Mouse (Mus musculus): Measurements from ENCODE around the gene Fndc3b.
A peak's percentile ranks its signal among the peaks of the same experiment; 100 is the strongest.

The Fndc3b gene

GRCm38 (mm10) chr3:27621176-27621575 is 89.9 kb downstream of the Fndc3b start:
- no peak for DNase-seq (ENCODE audit: low read depth, low spot score)

DNA sequence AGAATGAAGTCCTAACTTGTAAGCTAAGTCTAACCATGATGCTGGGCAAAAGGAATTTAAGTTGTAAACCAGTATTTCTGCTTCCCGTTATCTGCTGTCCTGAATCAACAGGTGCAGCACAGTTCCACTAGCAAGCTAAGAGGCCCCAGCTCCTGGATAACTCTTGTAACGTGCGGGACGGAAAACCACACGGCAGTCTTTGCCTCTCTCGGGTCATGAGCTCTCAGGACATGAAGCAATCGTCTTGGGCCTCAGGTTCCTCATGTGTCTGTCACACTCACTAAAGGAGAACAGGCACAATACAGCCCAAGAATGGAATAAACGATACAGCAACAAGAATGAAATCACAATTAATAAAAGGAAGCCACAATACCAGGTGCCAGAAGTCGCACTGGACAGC is 93.4 kb downstream of the Fndc3b start:
- no peak for DNase-seq (ENCODE audit: low read depth, low spot score)

- no peak for DNase-seq (ENCODE audit: low read depth, low spot score)
Measured at GRCm38 (mm10) chr3:27617237-27617499, 93.9 kb downstream of the Fndc3b start.

DNA sequence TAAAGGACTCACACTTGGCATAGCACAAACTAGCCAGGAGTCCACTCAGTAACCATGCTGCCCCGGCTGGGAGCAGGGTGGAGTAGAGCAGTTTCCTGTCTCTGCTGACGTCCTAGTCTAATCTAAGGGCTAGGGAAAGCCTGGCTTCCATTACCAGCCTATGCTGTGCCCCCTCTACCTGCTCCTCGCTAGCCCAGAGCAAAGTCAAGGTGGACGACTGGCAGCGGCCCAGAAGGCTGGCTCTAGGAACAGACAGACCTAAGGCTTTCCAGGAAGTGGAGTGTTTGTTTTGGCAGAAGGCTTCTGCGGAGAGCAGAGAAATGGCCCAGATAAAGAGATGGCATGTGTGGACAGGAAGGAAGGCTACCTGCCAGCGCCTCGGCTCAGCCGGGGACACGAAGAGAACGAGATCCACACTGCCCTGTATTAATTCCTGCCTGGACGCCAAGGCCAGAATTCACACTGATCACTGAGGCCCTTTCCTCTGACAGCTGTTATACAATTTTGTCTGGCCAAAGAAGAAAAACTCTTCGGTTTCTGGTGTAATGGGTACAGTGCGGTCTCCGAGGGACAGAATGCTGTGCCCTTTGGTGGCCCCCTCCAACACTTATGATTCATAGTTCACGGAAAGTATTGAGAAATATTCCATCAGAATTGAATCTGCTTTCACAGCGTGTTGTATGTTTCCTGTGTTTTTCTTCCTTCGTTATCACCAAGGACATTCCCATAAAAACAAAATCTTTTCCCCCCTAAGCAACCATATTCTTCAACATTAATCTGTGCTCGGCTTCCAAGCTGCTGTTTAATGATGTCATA is 94.5 kb downstream of the Fndc3b start:
- DNase-seq (ENCODE audit: low read depth, low spot score), result no peak

- no peak for DNase-seq (ENCODE audit: low read depth, low spot score)
Measured at GRCm38 (mm10) chr3:27615479-27615878, 95.6 kb downstream of the Fndc3b start.

GRCm38 (mm10) chr3:27613828-27614227 is 97.3 kb downstream of the Fndc3b start:
- no peak for DNase-seq (ENCODE audit: low read depth, low spot score)

DNA sequence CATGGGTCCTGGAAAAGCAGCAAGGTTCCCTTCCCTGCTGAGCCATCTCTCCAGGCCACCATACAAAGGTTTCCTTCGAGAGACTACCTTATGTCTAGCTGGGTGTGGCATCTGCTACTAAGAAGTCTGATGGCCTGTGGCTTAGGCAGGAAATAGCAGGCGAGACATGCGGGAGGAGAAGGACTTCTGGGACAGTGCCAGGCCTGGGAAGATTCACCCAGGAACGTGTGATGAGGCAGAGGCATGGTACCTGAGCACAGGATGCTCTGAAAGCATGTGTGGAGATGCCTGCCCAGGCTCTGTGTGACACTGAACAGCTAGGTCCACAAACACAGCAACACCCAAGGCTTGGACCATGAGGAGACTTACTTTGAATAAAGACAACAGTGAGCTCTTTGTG is 98.1 kb downstream of the Fndc3b start:
- no peak for DNase-seq (ENCODE audit: low read depth, low spot score)

- DNase-seq (ENCODE audit: low read depth, low spot score), result no peak
Measured at GRCm38 (mm10) chr3:27611986-27612385, 99.1 kb downstream of the Fndc3b start.

DNA sequence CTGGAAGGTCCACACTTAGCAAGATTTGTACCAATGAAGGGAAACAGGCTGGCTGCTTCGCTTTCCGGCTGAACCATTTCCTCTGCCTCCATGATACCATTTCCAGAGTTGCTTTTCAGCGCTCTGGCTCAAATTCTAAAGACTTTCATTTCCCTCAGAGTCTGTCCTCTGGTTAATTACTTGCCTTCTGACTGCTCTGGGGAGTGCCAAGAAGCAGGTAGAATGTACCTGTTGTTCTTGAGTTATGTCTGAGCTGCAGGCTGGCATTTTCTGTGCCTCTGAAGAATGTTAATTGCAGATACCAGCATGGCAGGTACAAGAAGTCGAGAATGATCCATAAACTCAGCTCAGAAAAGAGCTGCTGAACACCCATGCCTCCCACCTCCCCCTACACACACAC is 100.6 kb downstream of the Fndc3b start:
- no peak for DNase-seq (ENCODE audit: low read depth, low spot score)

GRCm38 (mm10) chr3:27610089-27610488 is 101.0 kb downstream of the Fndc3b start:
- no peak for DNase-seq (ENCODE audit: low read depth, low spot score)

DNA sequence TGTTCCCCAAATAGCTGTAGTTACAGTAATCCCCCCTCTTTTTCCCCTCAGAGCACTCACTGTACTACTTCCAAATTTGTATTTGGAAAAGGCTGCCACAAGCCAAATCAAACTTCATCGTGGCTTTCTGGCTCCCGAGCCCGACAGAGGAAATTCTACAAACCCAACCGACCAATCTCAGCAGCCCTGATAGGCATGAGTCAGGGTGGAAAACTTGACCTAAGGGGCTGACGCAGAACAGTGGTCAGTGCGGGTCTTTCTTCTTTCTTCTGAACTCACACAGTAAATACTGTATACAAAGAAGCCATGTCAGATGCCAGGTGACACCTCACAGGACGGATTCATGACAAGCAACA is 103.3 kb downstream of the Fndc3b start:
- no peak for DNase-seq (ENCODE audit: low read depth, low spot score)

DNA sequence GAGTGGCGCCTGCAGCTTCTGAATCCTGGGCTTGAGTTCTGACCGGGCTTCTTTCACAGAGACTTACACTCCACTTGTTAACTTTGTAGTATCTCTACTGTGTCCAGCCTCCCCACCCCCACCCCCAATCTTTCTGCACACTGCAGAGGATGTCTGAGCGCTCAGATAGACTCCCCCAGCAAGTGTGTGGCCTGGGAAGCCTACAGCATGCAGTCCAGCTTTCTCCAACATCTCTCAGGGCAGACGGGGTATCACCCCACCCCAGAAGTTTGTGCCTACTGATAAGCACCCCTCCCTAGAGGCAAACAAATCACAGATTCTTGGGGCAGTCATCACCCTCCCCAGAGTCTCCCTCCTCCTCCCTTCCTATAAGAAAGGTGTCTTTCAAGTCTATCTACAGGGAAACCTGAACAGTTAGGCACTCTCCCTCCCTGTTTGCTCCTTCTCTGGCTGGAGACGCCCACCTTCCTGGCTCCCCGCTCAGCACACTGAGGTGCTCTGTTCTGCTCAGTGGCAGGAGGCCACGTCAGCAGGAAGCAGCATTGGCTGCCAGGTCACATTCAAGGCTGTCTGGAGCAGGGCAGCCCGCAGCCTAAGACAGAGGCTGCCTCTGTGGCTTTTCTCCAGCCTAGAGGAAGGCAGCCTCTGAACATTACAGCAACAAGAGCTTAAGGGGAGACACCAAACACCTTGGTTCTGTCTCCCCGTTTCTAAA is 103.9 kb downstream of the Fndc3b start:
- peak; percentile 35 for DNase-seq (ENCODE audit: low read depth, low spot score)

- no peak for DNase-seq (ENCODE audit: low read depth, low spot score)
Measured at GRCm38 (mm10) chr3:27606626-27607025, 104.5 kb downstream of the Fndc3b start.

GRCm38 (mm10) chr3:27605613-27606012 is 105.5 kb downstream of the Fndc3b start:
- no peak for DNase-seq (ENCODE audit: low read depth, low spot score)

- no peak for DNase-seq (ENCODE audit: low read depth, low spot score)
Measured at GRCm38 (mm10) chr3:27605081-27605480, 106.0 kb downstream of the Fndc3b start.

DNA sequence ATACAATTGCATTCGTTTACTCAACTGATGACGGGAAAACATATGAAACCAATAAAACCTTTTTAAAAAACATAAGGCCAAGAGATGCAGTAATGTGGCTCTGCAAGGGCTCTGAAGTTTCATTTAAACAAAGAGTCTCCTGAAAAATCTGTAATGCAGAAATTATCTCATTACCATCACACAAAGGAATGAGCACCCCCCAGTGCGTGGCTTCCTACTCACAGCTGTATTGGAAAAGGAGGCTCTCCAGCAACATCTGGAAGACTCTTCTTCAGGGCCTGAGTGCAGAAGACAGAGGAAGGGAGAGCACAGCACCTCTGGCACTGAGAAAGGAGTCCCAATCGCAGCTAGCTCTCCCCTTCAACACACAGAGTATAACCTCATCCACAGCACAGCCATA is 106.5 kb downstream of the Fndc3b start:
- no peak for DNase-seq (ENCODE audit: low read depth, low spot score)

DNA sequence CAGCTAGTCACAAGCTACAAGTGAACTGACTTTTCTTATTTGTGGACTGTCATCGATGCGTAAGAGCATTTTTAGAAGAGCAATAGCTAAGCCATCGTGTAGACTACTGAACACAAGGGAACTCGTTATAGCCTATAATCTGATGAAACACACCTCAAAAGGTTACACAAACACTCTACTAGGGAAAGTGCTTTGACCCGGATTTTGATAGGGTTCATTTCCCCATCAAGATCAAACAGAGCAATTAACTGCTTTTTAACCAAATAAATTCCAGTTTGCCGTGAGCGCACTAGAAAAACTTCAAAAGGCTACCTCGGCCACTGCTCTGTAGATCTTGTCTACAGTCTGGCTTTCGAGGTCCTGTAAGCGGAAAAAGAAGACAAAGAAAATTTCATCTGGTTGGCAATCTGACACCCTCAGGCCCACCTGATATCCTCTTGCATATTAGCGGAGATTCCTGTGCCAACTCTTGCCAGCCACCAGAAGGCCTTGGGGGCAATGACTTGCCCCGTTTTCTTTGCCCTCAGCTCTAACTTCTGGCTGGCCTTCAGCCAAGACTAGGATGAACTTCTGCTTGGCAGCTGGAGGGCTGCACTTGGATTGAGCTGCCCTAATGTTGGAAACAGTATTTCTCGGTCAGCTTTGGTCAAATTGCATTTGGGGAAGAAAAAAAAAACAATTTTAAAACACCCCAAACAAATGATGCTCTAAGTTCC is 107.0 kb downstream of the Fndc3b start:
- no peak for DNase-seq (ENCODE audit: low read depth, low spot score)

GRCm38 (mm10) chr3:27600645-27601044 is 110.5 kb downstream of the Fndc3b start:
- DNase-seq (ENCODE audit: low read depth, low spot score), result no peak

- no peak for DNase-seq (ENCODE audit: low read depth, low spot score)
Measured at GRCm38 (mm10) chr3:27600197-27600596, 110.9 kb downstream of the Fndc3b start.

DNA sequence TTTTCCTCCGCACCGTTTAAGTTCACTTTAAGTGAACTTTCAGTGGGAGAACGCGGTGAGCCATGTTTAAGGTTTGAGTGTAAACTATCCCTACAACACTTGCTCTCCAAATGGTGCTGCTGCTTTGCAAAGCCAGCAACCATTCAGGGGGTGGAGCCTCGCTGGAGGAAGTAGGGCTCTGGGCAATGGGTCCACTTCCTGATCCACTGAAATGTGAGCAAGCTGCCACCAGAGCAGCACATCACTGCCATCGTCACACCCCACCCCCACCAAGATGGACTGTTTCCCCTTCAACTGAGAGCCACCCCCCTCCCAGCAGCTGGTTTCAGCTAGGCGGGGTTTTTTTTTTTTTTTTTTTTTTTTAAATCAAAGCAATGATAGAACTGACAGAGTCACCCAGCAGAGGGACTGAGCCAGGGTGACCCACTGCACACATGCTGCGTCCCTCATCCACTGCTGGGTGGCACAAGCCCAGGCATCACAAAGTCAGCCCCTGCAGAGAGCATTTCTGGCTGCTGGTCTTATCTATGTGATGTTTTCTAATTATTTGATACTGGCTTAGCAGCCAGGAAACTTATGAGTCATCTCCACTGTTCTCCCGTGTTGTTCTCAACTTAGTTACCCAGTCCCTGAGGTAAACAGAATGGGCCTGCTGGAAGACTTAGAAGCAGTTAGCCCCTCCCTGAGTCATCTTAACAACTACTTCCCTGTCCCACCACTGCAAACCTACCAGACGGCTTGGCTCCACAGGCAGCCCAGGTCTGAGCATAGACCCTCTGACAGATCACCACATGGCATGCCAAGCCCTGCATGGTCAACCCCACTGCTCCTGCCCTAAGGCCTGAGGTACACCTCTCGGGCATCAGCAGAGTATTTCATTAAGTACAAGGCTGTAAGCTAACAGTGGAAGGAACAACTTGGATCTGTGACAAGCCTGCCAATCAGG is 112.4 kb downstream of the Fndc3b start:
- no peak for DNase-seq (ENCODE audit: low read depth, low spot score)

DNA sequence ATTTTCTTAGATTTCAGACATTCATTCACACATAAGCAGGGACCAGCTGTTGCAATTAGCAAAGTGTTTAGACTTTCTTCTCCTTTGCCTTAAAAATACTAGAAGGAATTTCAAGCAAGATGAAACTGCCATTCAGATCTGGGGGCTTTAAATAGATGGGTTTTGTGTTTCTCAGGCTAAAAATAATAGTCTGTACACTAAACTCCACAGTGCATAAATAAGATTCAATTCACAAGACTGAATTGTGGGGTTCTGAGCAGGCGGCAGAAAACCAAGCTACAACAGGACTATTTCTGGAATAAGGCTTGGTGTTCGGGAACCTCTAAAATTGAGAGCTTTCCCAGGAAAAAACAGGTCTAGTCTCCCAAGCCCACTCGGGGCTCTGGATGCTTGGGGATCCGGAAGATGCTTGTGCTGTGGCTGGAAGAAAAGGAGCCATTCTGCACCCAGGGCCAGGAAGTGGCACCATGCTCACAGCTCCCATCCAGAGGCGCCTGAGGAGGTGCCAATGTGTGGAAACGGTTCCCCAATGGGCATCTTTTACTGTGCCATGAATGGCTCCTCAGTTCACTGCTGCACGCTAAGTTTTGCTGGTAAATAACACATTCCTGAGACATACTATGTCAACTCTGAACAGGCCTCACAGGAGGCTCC is 117.5 kb downstream of the Fndc3b start:
- DNase-seq (ENCODE audit: low read depth, low spot score), result no peak

Measured in mesoderm, embryonic 11.5 days (tissue).